Mouse (Mus musculus) ES-E14 (cell line): ENCODE measurements at regions not wholly inside any gene's neighbourhood (a gene's known extent, or its start where the extent isn't known, plus 50 kb on each side); places are given as distances from the start of the nearest gene placed in this dataset.

Experiments used
- CHD2 ChIP-seq: IDR thresholded peaks from 2 replicates; pipeline ENCODE4 v1.6.1; 2014; ENCODE audit warnings: mild to moderate bottlenecking, low read depth, low read length, inconsistent platforms
- HCFC1 ChIP-seq: IDR thresholded peaks from 2 replicates; pipeline ENCODE4 v1.6.1; 2012; ENCODE audit warnings: low read length, inconsistent platforms, borderline replicate concordance; ENCODE audit not compliant: insufficient read depth
- MAFK ChIP-seq: IDR thresholded peaks from 2 replicates; pipeline ENCODE4 v1.6.1; 2014; ENCODE audit warnings: mild to moderate bottlenecking, low read depth, low read length, inconsistent platforms; ENCODE audit not compliant: insufficient read depth
- ZC3H11A ChIP-seq: IDR thresholded peaks from 2 replicates; pipeline ENCODE4 v1.6.1; 2012; ENCODE audit warnings: low read depth, mild to moderate bottlenecking, inconsistent platforms, low read length, borderline replicate concordance

- TF ChIP-seq HCFC1 (no peak), MAFK (no peak), CHD2 (no peak), ZC3H11A (no peak)
These were observed 166.6 kb upstream of the Id4 start for GRCm38 (mm10) chr13:48094275-48095035.
